Mouse (Mus musculus) CH12.LX (cell line): ENCODE results near the gene Myo3b.

Source experiments
- BHLHE40 ChIP-seq: IDR thresholded peaks from 2 replicates; pipeline ENCODE4 v1.6.1; 2011; ENCODE audit warnings: mild to moderate bottlenecking, low read depth, low read length, improper control_type of control experiment
- EP300 ChIP-seq: IDR thresholded peaks from 2 replicates; pipeline ENCODE4 v1.6.1; 2011; ENCODE audit warnings: low read length, improper control_type of control experiment
- MAX ChIP-seq: IDR thresholded peaks from 2 replicates; pipeline ENCODE4 v1.6.1; 2011; ENCODE audit warnings: low read length, improper control_type of control experiment
- POLR2A ChIP-seq: IDR thresholded peaks from 2 replicates; pipeline ENCODE4 v1.6.1; 2011; ENCODE audit warnings: low read depth, mild to moderate bottlenecking, improper control_type of control experiment, low read length
- POLR2AphosphoS2 ChIP-seq: IDR thresholded peaks from 2 replicates; pipeline ENCODE4 v1.6.1; 2011; ENCODE audit warnings: low read depth, low read length, improper control_type of control experiment
- SMC3 ChIP-seq: IDR thresholded peaks from 2 replicates; pipeline ENCODE4 v1.6.1; 2011; ENCODE audit warnings: low read depth, low read length, improper control_type of control experiment
- TCF12 ChIP-seq: IDR thresholded peaks from 2 replicates; pipeline ENCODE4 v1.6.1; 2014; ENCODE audit warnings: low read depth, mild to moderate bottlenecking, inconsistent platforms, low read length, improper control_type of control experiment
- ZKSCAN1 ChIP-seq: IDR thresholded peaks from 2 replicates; pipeline ENCODE4 v1.6.1; 2012; ENCODE audit warnings: low read depth, inconsistent platforms, low read length, improper control_type of control experiment, borderline replicate concordance
- ZMIZ1 ChIP-seq: IDR thresholded peaks from 2 replicates; pipeline ENCODE4 v1.6.1; 2012; ENCODE audit warnings: low read depth, mild to moderate bottlenecking, inconsistent platforms, low read length, improper control_type of control experiment

GRCm38 (mm10) chr2:70128590-70128989 lies 89.7 kb downstream of the Myo3b start:
- TF ChIP-seq MAX (no peak), ZKSCAN1 (no peak), ZMIZ1 (no peak), POLR2AphosphoS2 (no peak), TCF12 (no peak), SMC3 (no peak), EP300 (no peak), BHLHE40 (no peak), POLR2A (no peak)
